Comparison of ENCODE assay signal across 8 mouse cellular contexts in the genomic region with DNA sequence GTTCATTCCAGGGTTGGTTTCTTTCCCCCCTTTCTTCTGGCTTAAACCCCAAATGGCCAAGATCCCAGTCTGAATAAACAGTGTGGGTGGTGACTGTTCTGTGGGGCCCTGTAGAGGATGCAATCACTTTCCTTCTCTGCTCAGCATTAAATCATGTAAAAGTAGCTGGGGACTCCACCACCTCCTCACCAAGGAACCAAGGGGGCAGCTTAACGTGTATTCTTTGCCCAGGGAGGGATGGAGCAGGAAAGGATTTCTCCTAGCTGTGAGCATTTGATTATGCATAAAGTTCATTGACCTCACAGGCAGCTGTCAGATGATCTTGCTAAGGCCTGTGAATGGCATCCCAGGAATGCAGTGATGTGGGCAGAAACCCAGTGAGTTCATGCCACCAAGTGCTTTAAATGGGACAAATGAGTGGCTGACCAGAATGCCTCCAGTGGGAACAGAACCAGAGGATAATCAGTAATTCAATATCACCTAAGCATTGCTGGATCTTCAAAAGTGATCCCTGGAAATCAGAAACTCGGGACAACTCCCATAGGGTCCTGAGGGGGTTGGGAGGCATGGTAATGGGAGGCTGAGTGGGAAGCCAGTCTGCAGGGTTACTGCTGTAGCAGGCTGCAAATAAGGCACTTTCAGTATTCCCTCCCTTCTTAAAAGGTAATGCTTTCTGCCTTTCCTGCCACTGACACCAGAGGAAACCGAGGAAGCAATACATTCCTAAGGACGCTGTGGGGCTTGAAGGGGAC.
A peak's percentile ranks its signal among the peaks of the same experiment; 100 is the strongest.
DNase-seq lines count a peak whose midpoint lies in the region; ATAC-seq and TF ChIP-seq lines count a peak whose summit lies in the region.

No protein-coding gene starts in this region.

- TF ChIP-seq POLR2A in myocyte (IDR thresholded peaks at IDR 0.05; ENCODE audit: insufficient read length, low read depth) = no peak

- H3K4me2 ChIP-seq in forebrain, embryonic 11.5 days (ENCODE audit: low read depth, low read length, severe bottlenecking) = no peak overlapping the region
- H3K4me2 ChIP-seq in myocyte (ENCODE audit: low read depth) = peak overlapping the region; percentile 75

- H3K36me3 ChIP-seq in forebrain, embryonic 11.5 days (ENCODE audit: control insufficient read depth, insufficient read depth, low read length) = no peaks in the 10 kb centered on the region
- H3K36me3 ChIP-seq in myocyte (ENCODE audit: control insufficient read depth, insufficient read depth) = no peaks in the 10 kb centered on the region

- no peak for TF ChIP-seq CTCF in layer of hippocampus, adult 2 months (conservative IDR thresholded peaks at IDR 0.05)

- peak; percentile 13 to 18 for DNase-seq in layer of hippocampus, adult 2 months (ENCODE audit: low spot score in 2 of 2)
- no peak for DNase-seq in layer of hippocampus, postnatal 25 days (ENCODE audit: extremely low spot score in 1 of 2, low spot score in 1 of 2)
- no peak for DNase-seq in forebrain, embryonic 11.5 days (ENCODE audit: low spot score)
- DNase-seq in heart, postnatal 14 days = peak; percentile 27 to 66
- DNase-seq in kidney, postnatal 25 days = peak; percentile 78 to 83
- no peak for DNase-seq in B cell, adult 2 months

- peaks cover 5% of the 10 kb centered on the region; the same call in 1 of the 2 replicates for H3K4me1 ChIP-seq in forebrain, embryonic 11.5 days (replicated peaks; ENCODE audit: control insufficient read depth, insufficient read depth, low read length)

- no peak overlapping the region for H3K9ac ChIP-seq in forebrain, embryonic 11.5 days (ENCODE audit: low read length)

- H3K9me3 ChIP-seq in forebrain, embryonic 11.5 days (ENCODE audit: control insufficient read depth, low read length) = no peaks in the 10 kb centered on the region

- peak; percentile 53 for ATAC-seq in forebrain, embryonic 11.5 days (replicated peaks; ENCODE audit: low FRiP score)
- ATAC-seq in erythroblast, adult 5-6 weeks (replicated peaks; ENCODE audit: low FRiP score, poor library complexity, severe bottlenecking) = no peak

- intact Hi-C loops in heart, postnatal 14 days (cut with DNase I) = loop anchor here (5.0 kb wide), 2 partner anchors 82 to 83 kb away; a partner anchor contains a TSS

- H3K79me2 ChIP-seq in myocyte (ENCODE audit: control insufficient read depth, insufficient read depth) = no peaks in the 10 kb centered on the region

- no peak overlapping the region for H3K4me3 ChIP-seq in layer of hippocampus, adult 2 months
- H3K4me3 ChIP-seq in forebrain, embryonic 11.5 days (ENCODE audit: low read depth, low read length) = no peak overlapping the region
- H3K4me3 ChIP-seq in myocyte = peak overlapping the region; percentile 1

- H3ac ChIP-seq in myocyte (ENCODE audit: control insufficient read depth, insufficient read length) = no peak overlapping the region

- WGBS in forebrain, embryonic 11.5 days = 21% methylated on average over 4 of the region's 4 CpGs

- peak overlapping the region; percentile 33 for H3K27ac ChIP-seq in layer of hippocampus, adult 2 months
- peak overlapping the region; percentile 18; the same call in 1 of the 2 replicates for H3K27ac ChIP-seq in forebrain, embryonic 11.5 days (ENCODE audit: low read depth, low read length)

- H3K27me3 ChIP-seq in forebrain, embryonic 11.5 days (ENCODE audit: control insufficient read depth, insufficient read depth, low read length) = no peaks in the 10 kb centered on the region
- H3K27me3 ChIP-seq in myocyte (ENCODE audit: control insufficient read depth, insufficient read depth, insufficient read length) = no peaks in the 10 kb centered on the region

TF ChIP-seq in myocyte, 11 proteins besides CTCF, POLR2A, EP300 and RAD21:
- TF ChIP-seq SRF (IDR thresholded peaks at IDR 0.05; ENCODE audit: control insufficient read depth, insufficient read length, low read depth) = peak; percentile 10
- peak in 2 of 3 experiments; percentile 71 to 78 for TF ChIP-seq MYOD1 (IDR thresholded peaks at IDR 0.05; ENCODE audit: control insufficient read depth in 1 of 3, insufficient read length in 2 of 3, low read depth in 2 of 3)
- no peak for TF ChIP-seq TCF3 (IDR thresholded peaks at IDR 0.05; ENCODE audit: insufficient read length, low read depth)
- TF ChIP-seq USF1 (IDR thresholded peaks at IDR 0.05; ENCODE audit: low read depth) = no peak
- no peak for TF ChIP-seq CEBPB (IDR thresholded peaks at IDR 0.05; ENCODE audit: insufficient read depth, poor library complexity, severe bottlenecking)
- TF ChIP-seq REST (IDR thresholded peaks at IDR 0.05; ENCODE audit: insufficient read depth, insufficient read length) = no peak
- peak in 2 of 3 experiments; percentile 38 to 79 for TF ChIP-seq MYOG (IDR thresholded peaks at IDR 0.05; ENCODE audit: control insufficient read depth in 1 of 3, insufficient read depth in 1 of 3, insufficient read length in 2 of 3, low read depth in 2 of 3)
- TF ChIP-seq MAX (IDR thresholded peaks at IDR 0.05; ENCODE audit: low read depth) = no peak
- no peak for TF ChIP-seq E2F4 (IDR thresholded peaks at IDR 0.05; ENCODE audit: insufficient read depth)
- no peak for TF ChIP-seq POLR2AphosphoS2 (IDR thresholded peaks at IDR 0.05; ENCODE audit: insufficient read length, low read depth)
- TF ChIP-seq TCF12 (IDR thresholded peaks at IDR 0.05; ENCODE audit: insufficient read depth, poor library complexity, severe bottlenecking) = peak; percentile 60

Comparison
In these comparisons a context has a peak if more than half of its experiments do, and no peak if none do; other contexts are left out.
1. DNase-seq: peak in layer of hippocampus, adult 2 months (2 of 2), heart, postnatal 14 days (2 of 2) and kidney, postnatal 25 days (2 of 2); none in layer of hippocampus, postnatal 25 days (0 of 2), forebrain, embryonic 11.5 days (single experiment) and B cell, adult 2 months (0 of 2).